Mouse (Mus musculus) adrenal gland, adult (tissue): ENCODE measurements around the gene Smarcc2.
"Not testable (repeated sequence)": the region's sequence is repeated elsewhere in the genome, so short reads cannot be mapped to it uniquely, and the experiment has no call there.

Experiments
- DNase-seq, 2 experiments: peaks; one replicate each; pipeline ENCODE4 v3.0.0; 2022 to 2023; ENCODE audit warnings: low spot score in 1 of 2; ENCODE audit not compliant: inconsistent age in 2 of 2

Smarcc2 gene

GRCm38 (mm10) chr10:128492633-128493311, 33.7 kb downstream of the Smarcc2 start:
- peak; percentile 75 to 88 for DNase-seq

GRCm38 (mm10) chr10:128493319-128493694, 34.3 kb downstream of the Smarcc2 start:
- DNase-seq = no peak

GRCm38 (mm10) chr10:128493695-128494666, 34.9 kb downstream of the Smarcc2 start, which contains the start of gene Myl6:
TSS of gene Myl6 (minus strand) at chr10:128494145.
- DNase-seq = peak; percentile 98 to 99

GRCm38 (mm10) chr10:128494667-128495245, 35.7 kb downstream of the Smarcc2 start:
- DNase-seq = no peak

GRCm38 (mm10) chr10:128495270-128495669, 36.2 kb downstream of the Smarcc2 start:
- DNase-seq = peak in 1 of 2 experiments; percentile 7

GRCm38 (mm10) chr10:128495903-128496302, 36.9 kb downstream of the Smarcc2 start:
- no peak for DNase-seq

GRCm38 (mm10) chr10:128496509-128497077, 37.5 kb downstream of the Smarcc2 start:
- DNase-seq = peak in 1 of 2 experiments; percentile 44

- DNase-seq = peak; percentile 37 to 57
Observed at GRCm38 (mm10) chr10:128497134-128497737, 38.2 kb downstream of the Smarcc2 start.

- DNase-seq = peak; percentile 98 to 99
Observed at GRCm38 (mm10) chr10:128498590-128498989, 39.5 kb downstream of the Smarcc2 start, which contains the start of gene Myl6b. TSS of gene Myl6b (minus strand) at chr10:128498685.

- peak; percentile 74 to 92 for DNase-seq
Observed at GRCm38 (mm10) chr10:128499116-128499671, 40.1 kb downstream of the Smarcc2 start.

- peak; percentile 74 to 91 for DNase-seq
Observed at GRCm38 (mm10) chr10:128502341-128502740, 43.3 kb downstream of the Smarcc2 start.

GRCm38 (mm10) chr10:128503532-128503931, 44.5 kb downstream of the Smarcc2 start:
- DNase-seq = no peak

GRCm38 (mm10) chr10:128504012-128504411, 45.0 kb downstream of the Smarcc2 start:
- DNase-seq = no peak

GRCm38 (mm10) chr10:128504641-128505370, 45.8 kb downstream of the Smarcc2 start:
- DNase-seq = no peak

GRCm38 (mm10) chr10:128505371-128505667, 46.3 kb downstream of the Smarcc2 start:
- not testable (repeated sequence) for DNase-seq

GRCm38 (mm10) chr10:128505974-128506373, 46.9 kb downstream of the Smarcc2 start:
- DNase-seq = no peak

GRCm38 (mm10) chr10:128508260-128508659, 49.2 kb downstream of the Smarcc2 start:
- no peak for DNase-seq

- DNase-seq = no peak
Observed at GRCm38 (mm10) chr10:128509203-128509602, 50.2 kb downstream of the Smarcc2 start.

GRCm38 (mm10) chr10:128509831-128510230, 50.8 kb downstream of the Smarcc2 start:
- DNase-seq = no peak

- no peak for DNase-seq
Observed at GRCm38 (mm10) chr10:128510301-128510700, 51.3 kb downstream of the Smarcc2 start.
